Mouse (Mus musculus) CH12.LX (cell line): ENCODE data around the gene Gsap. TPM values are rescaled to one million over a fixed set of nuclear protein-coding genes. Genes with fewer than 3 reads are reported as not detected.

ENCODE experiments used
- DNase-seq: peaks from one replicate; pipeline ENCODE4 v3.0.0-alpha.2; 2013; ENCODE audit errors: extremely low read depth
- H3K27ac ChIP-seq: 2 replicates; pipeline ENCODE4 v1.5.1; 2012; ENCODE audit warnings: low read depth, mild to moderate bottlenecking, control low read depth, moderate library complexity; ENCODE audit not compliant: insufficient read depth
- H3K27me3 ChIP-seq: replicated peaks from 2 replicates; pipeline ENCODE3; 2012; ENCODE audit warnings: inconsistent platforms
- H3K36me3 ChIP-seq, 2 experiments: replicated peaks in 1 of 2; 2 replicates each; pipeline versions ENCODE3 to v1.6.1; 2012; ENCODE audit warnings: inconsistent platforms in 1 of 2, low read length in 1 of 2, mild to moderate bottlenecking in 1 of 2, mixed read lengths in 1 of 2, moderate library complexity in 1 of 2; ENCODE audit not compliant: control insufficient read depth in 1 of 2, insufficient read depth in 1 of 2
- H3K4me1 ChIP-seq, 2 experiments: 2 replicates each; pipeline ENCODE4 v1.6.1; 2012; ENCODE audit warnings: inconsistent platforms in 1 of 2, moderate library complexity in 1 of 2; ENCODE audit not compliant: insufficient read depth in 2 of 2, control insufficient read depth in 1 of 2
- H3K4me2 ChIP-seq: 2 replicates; pipeline ENCODE4 v1.6.1; 2012; ENCODE audit warnings: low read depth, mild to moderate bottlenecking, control low read depth; ENCODE audit not compliant: poor library complexity, insufficient read depth, severe bottlenecking
- H3K4me3 ChIP-seq, 3 experiments: fragments of 150-350 bp in 1 of 3; sonication (generic) in 1 of 3; replicated peaks in 1 of 3; 2 replicates each; pipeline versions ENCODE3 to v1.5.1; 2011 to 2012; ENCODE audit warnings: low read depth in 2 of 3, low read length in 2 of 3, mild to moderate bottlenecking in 2 of 3, moderate library complexity in 2 of 3, control low read depth in 1 of 3, improper control_type of control experiment in 1 of 3, inconsistent platforms in 1 of 3, mixed read lengths in 1 of 3; ENCODE audit not compliant: poor library complexity in 1 of 3
- H3K79me2 ChIP-seq: replicated peaks from 2 replicates; pipeline ENCODE4 v1.6.1; 2012; ENCODE audit warnings: mild to moderate bottlenecking, moderate library complexity; ENCODE audit not compliant: control insufficient read depth, poor library complexity, insufficient read depth, severe bottlenecking; ENCODE audit errors: extremely low read depth
- H3K9ac ChIP-seq: 2 replicates; pipeline ENCODE4 v1.6.1; 2012; ENCODE audit warnings: low read depth, mild to moderate bottlenecking, control low read depth, moderate library complexity; ENCODE audit not compliant: insufficient read depth
- H3K9me3 ChIP-seq: replicated peaks from 2 replicates; pipeline ENCODE3; 2012; ENCODE audit warnings: low read length, inconsistent platforms, mixed read lengths
- BHLHE40 ChIP-seq: IDR thresholded peaks from 2 replicates; pipeline ENCODE4 v1.6.1; 2011; ENCODE audit warnings: mild to moderate bottlenecking, low read depth, low read length, improper control_type of control experiment
- CHD1 ChIP-seq: IDR thresholded peaks from 2 replicates; pipeline ENCODE4 v1.6.1; 2012; ENCODE audit warnings: low read depth, low read length, improper control_type of control experiment, inconsistent platforms
- CTCF ChIP-seq, 2 experiments: IDR thresholded peaks in 1 of 2; conservative IDR thresholded peaks in 1 of 2; 2 replicates each; pipeline ENCODE4 v1.5.1; 2011 to 2012; ENCODE audit warnings: low read depth in 2 of 2, low read length in 2 of 2, improper control_type of control experiment in 1 of 2, inconsistent platforms in 1 of 2, mild to moderate bottlenecking in 1 of 2, moderate library complexity in 1 of 2
- ETS1 ChIP-seq: conservative IDR thresholded peaks from 2 replicates; pipeline ENCODE4 v1.6.1; 2012; ENCODE audit warnings: low read depth, mild to moderate bottlenecking, inconsistent platforms, low read length, improper control_type of control experiment, moderate library complexity
- GABPA ChIP-seq: IDR thresholded peaks from 2 replicates; pipeline ENCODE4 v1.6.1; 2012; ENCODE audit warnings: low read depth, low read length, improper control_type of control experiment, inconsistent platforms; ENCODE audit not compliant: insufficient replicate concordance
- HCFC1 ChIP-seq: IDR thresholded peaks from 2 replicates; pipeline ENCODE4 v1.6.1; 2012; ENCODE audit warnings: low read depth, mild to moderate bottlenecking, inconsistent platforms, low read length, improper control_type of control experiment
- JUND ChIP-seq: conservative IDR thresholded peaks from 2 replicates; pipeline ENCODE4 v1.6.1; 2011; ENCODE audit warnings: low read depth, low read length, improper control_type of control experiment
- MAFK ChIP-seq: IDR thresholded peaks from 2 replicates; pipeline ENCODE4 v1.6.1; 2011; ENCODE audit warnings: low read length, improper control_type of control experiment; ENCODE audit not compliant: insufficient replicate concordance
- MAX ChIP-seq: IDR thresholded peaks from 2 replicates; pipeline ENCODE4 v1.6.1; 2011; ENCODE audit warnings: low read length, improper control_type of control experiment
- MAZ ChIP-seq: IDR thresholded peaks from 2 replicates; pipeline ENCODE4 v1.6.1; 2012; ENCODE audit warnings: low read depth, mild to moderate bottlenecking, inconsistent platforms, low read length, improper control_type of control experiment, moderate library complexity
- NELFE ChIP-seq: IDR thresholded peaks from 2 replicates; pipeline ENCODE4 v1.6.1; 2011; ENCODE audit warnings: low read depth, low read length, improper control_type of control experiment
- NRF1 ChIP-seq: IDR thresholded peaks from 2 replicates; pipeline ENCODE4 v1.6.1; 2014; ENCODE audit warnings: low read depth, mild to moderate bottlenecking, inconsistent platforms, low read length, improper control_type of control experiment, moderate library complexity
- PAX5 ChIP-seq: IDR thresholded peaks from 2 replicates; pipeline ENCODE4 v1.6.1; 2012; ENCODE audit warnings: low read length, inconsistent platforms, mixed read lengths
- POLR2A ChIP-seq: IDR thresholded peaks from 2 replicates; pipeline ENCODE4 v1.6.1; 2011; ENCODE audit warnings: low read depth, mild to moderate bottlenecking, improper control_type of control experiment, low read length
- POLR2AphosphoS2 ChIP-seq: IDR thresholded peaks from 2 replicates; pipeline ENCODE4 v1.6.1; 2011; ENCODE audit warnings: low read depth, low read length, improper control_type of control experiment
- RCOR1 ChIP-seq: conservative IDR thresholded peaks from 2 replicates; pipeline ENCODE4 v1.6.1; 2012; ENCODE audit warnings: low read depth, mild to moderate bottlenecking, inconsistent platforms, low read length, improper control_type of control experiment
- TBP ChIP-seq: conservative IDR thresholded peaks from 2 replicates; pipeline ENCODE4 v1.6.1; 2011; ENCODE audit warnings: low read depth, low read length, improper control_type of control experiment
- USF2 ChIP-seq: conservative IDR thresholded peaks from 2 replicates; pipeline ENCODE4 v1.6.1; 2011; ENCODE audit warnings: low read depth, low read length, improper control_type of control experiment
- ZC3H11A ChIP-seq: IDR thresholded peaks from 2 replicates; pipeline ENCODE4 v1.6.1; 2012; ENCODE audit warnings: low read depth, mild to moderate bottlenecking, inconsistent platforms, low read length, improper control_type of control experiment
- ZMIZ1 ChIP-seq: IDR thresholded peaks from 2 replicates; pipeline ENCODE4 v1.6.1; 2012; ENCODE audit warnings: low read depth, mild to moderate bottlenecking, inconsistent platforms, low read length, improper control_type of control experiment
- ZNF384 ChIP-seq: IDR thresholded peaks from 2 replicates; pipeline ENCODE4 v1.6.1; 2012; ENCODE audit warnings: low read depth, low read length, improper control_type of control experiment, inconsistent platforms
- dilution Hi-C: fragments of 300-500 bp; cut with MboI; formaldehyde crosslinking; loops from 2 replicates; pipeline ENCODE4 v1.14.3; 2020; ENCODE audit warnings: low sequenced_read_pairs; ENCODE audit not compliant: extremely low pct_unique_long_range_greater_than_20kb, extremely low pct_ligation_motif_present
- in situ Hi-C: fragments of 300-500 bp; cut with MboI; formaldehyde crosslinking; loops from 3 replicates; pipeline ENCODE4 v1.14.3; 2019; ENCODE audit warnings: low sequenced_read_pairs, low pct_ligation_motif_present, low pct_unique_long_range_greater_than_20kb, mixed read lengths
- polyA plus RNA-seq: library from polyadenylated mRNA; unstranded; fragments of >175 nt; gene quantifications from 2 replicates; pipeline ENCODE4 v1.2.1, GENCODE M21; 2012; ENCODE audit warnings: low read depth; ENCODE audit not compliant: insufficient read length
- total RNA-seq, 2 experiments: library from RNA; depleted of rRNA; stranded (reverse); fragments of 300-350 nt in 1 of 2; fragments of >200 nt in 1 of 2; gene quantifications; 2 replicates each; pipeline ENCODE4 v1.2.3; 2012 to 2014

The Gsap gene
- total and polyA plus RNA-seq, 3 experiments: 1.7 to 3.8 (median 2.2) TPM

GRCm38 (mm10) chr5:21267090-21267489, 81.0 kb downstream of the Gsap start:
- H3K36me3 ChIP-seq: no peaks in the 10 kb centered on the region
- H3K9me3 ChIP-seq: no peaks in the 10 kb centered on the region
- TF ChIP-seq MAFK: no peak
- no peak for TF ChIP-seq JUND
- no peak for TF ChIP-seq MAZ
- TF ChIP-seq RCOR1: no peak
- no peak for TF ChIP-seq NRF1
- TF ChIP-seq TBP: no peak
- no peaks in the 10 kb centered on the region for H3K27me3 ChIP-seq
- in situ Hi-C loops: loop anchor here (10.0 kb wide), 1 partner anchor 318 kb away; no protein-coding TSS in a partner anchor
- no peaks in the 10 kb centered on the region for H3K79me2 ChIP-seq
- DNase-seq: no peak
- no peak overlapping the region for H3K4me2 ChIP-seq
- peaks cover 17 to 23% of the 10 kb centered on the region in 2 experiments for H3K4me1 ChIP-seq
- no peak overlapping the region for H3K4me3 ChIP-seq
- H3K9ac ChIP-seq: no peak overlapping the region
- no peak overlapping the region for H3K27ac ChIP-seq
- dilution Hi-C loops: no loop called here

GRCm38 (mm10) chr5:21269446-21269845, 83.4 kb downstream of the Gsap start:
- H3K9me3 ChIP-seq: no peaks in the 10 kb centered on the region
- in situ Hi-C loops (loop anchor here (10.0 kb wide), 1 partner anchor 315 kb away; no protein-coding TSS in a partner anchor), dilution Hi-C loops (no loop called here)
- TF ChIP-seq MAZ (no peak), PAX5 (no peak), CTCF (conservative IDR thresholded peaks at IDR 0.05 in 1 of 2, IDR thresholded peaks at IDR 0.05 in 1 of 2; ENCODE audit: low read depth in 2 of 2, low read length in 2 of 2) (no peak), ZC3H11A (no peak), ZMIZ1 (no peak), BHLHE40 (no peak), POLR2A (no peak), MAX (no peak), USF2 (no peak), TBP (no peak), GABPA (no peak), POLR2AphosphoS2 (no peak), NELFE (no peak), HCFC1 (no peak), RCOR1 (no peak), ZNF384 (no peak), ETS1 (no peak), CHD1 (no peak)
- no peak overlapping the region for H3K9ac ChIP-seq
- no peak overlapping the region for H3K4me3 ChIP-seq
- no peaks in the 10 kb centered on the region for H3K27me3 ChIP-seq
- no peak for DNase-seq
- peaks cover 0 to 2% of the 10 kb centered on the region in 2 experiments for H3K36me3 ChIP-seq
- no peak overlapping the region for H3K27ac ChIP-seq
- H3K79me2 ChIP-seq: no peaks in the 10 kb centered on the region
- peaks cover 21 to 33% of the 10 kb centered on the region in 2 experiments for H3K4me1 ChIP-seq
- H3K4me2 ChIP-seq: no peak overlapping the region
